Mouse (Mus musculus) adrenal gland, adult 2 months (tissue): ENCODE data around the gene Plekha8. TPM values are rescaled to one million over a fixed set of nuclear protein-coding genes. Genes with fewer than 3 reads are reported as not detected.

Experiments
- DNase-seq: peaks from one replicate; pipeline ENCODE4 v3.0.0; 2021
- polyA plus RNA-seq: library from polyadenylated mRNA; depleted of rRNA; stranded (reverse); fragments of >200 nt; gene quantifications from 2 replicates; pipeline ENCODE4 v1.2.3, GENCODE M21; 2012
- total RNA-seq, 2 experiments: library from RNA; stranded (reverse); gene quantifications; 2 replicates each; pipeline ENCODE4 v1.2.3; 2021

Gene Plekha8
- total and polyA plus RNA-seq, 3 experiments: 2.6 to 18.0 (median 17.8) TPM

DNA sequence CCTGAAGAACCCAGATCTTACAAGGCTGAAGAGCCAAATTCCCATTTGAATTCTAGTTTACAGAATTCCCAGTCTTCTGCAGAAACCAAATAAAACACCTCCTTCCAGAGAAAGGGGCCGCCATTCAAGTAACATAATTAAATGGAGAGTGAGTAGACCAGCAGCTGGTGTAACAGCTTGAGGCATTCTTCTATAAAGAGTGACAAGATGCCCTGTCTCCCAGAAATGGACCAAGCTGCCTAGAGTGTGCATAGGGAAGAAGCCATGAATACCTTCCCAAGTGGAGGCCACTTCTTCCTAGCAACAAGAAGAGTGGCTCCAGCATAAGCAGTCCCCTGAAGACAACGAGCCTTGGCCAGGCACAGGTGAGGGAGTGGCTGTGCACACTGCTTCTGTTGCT, 47.0 kb downstream of the Plekha8 start:
- DNase-seq: no peak

DNA sequence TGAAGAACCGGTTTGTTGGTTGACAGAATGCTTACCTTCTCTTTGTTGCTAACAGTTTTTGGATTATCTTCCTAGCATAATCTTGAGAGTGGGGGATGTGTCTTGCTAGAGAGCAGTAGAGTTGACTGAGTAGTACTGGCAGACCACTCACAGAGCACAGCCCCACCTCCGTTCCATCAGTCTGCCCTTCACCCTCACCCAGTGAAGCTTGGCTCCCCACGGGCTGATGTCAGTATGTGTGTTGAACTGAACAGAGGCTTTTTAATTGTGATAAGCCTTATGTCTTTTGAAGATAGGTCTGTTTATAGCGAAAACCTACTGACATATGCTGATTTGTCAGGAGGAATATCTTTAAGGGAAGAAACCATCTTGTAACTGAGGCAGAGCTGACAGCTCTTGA, 48.3 kb downstream of the Plekha8 start:
- DNase-seq: no peak

DNA sequence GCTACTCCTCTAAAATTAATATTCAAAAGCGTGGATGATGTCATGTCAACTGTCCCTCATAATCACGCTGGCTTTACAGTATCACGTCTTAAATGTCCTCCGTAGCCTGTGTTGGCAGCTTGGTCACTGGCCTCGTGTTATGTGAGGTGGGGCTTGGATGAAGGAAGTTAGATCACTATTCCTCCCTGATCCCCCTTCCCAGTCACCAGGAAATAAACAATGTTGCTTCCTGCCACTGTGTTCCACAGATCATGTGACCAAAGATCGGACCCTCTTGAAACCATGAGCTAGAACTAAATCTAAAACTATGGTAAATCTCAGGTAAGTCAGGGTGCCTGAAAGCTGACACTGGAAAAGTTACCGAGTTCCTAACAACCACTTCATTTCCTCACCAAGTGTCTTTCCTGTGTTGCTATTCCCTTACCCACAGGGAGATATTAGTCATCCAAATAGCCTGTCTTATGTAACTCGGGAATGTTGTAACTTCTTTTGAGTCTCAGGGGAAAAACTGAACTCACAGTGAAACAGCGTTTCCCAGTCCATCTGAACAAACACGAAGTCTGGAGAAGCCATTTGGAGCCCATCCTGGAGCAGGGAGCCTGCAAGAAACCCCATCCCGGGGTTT, 60.7 kb downstream of the Plekha8 start:
- peak; percentile 44 for DNase-seq

DNA sequence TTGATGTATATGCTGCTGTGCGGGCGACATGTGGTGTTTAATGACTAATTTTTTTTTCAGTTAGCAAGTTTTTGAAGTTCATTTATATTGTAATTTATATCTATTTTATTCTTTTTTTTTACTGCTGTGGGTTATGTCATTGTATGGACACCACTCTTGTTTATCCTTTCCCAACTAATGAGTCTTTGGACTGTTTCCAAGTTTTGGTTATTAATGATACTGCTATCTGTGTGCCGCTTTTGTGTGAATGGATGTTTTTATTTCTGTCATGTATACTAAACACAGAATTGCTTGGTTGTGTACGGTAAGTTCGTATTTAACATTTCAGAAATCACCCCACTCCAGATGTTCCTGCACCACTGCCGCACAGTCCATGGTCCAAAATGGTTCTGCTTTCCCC, 63.0 kb downstream of the Plekha8 start:
- no peak for DNase-seq

DNA sequence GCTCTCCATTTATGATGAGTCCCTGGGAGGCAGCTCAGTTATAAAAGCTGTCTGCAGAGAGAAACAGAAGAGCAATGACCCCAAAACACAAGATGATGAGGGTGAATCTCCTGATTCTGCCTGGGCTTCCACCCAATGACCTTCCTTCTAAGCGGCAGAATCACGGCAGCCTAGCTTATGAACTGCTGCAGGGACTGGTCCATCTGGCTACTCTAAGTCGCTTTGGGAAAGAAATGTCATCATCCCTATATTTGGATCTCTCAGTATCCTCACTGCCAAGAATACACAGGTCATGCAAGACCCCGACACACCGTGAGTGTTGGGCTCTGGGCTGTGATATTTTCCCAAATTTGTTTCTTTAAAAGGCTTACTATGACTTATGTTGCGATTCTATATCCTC, 75.0 kb downstream of the Plekha8 start:
- DNase-seq: no peak

DNA sequence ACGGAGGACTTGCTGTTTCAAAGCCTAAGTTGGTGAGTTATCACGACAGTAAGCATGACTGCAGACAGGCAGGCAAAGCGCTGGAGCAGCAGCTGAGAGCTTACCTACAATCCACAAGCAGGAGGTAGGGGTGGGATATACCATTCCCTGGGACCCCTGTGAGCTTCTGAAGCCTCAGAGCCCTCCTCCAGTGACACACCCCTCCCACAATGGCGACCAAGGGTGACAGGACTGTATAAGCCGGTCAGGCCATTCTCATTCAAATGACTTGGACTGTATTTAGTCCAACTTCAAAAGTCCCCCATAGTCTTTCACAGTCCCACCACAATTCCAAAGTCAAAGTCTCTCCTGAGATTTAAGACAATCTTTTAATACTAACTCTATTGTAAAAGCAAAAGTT, 78.0 kb downstream of the Plekha8 start:
- no peak for DNase-seq

DNA sequence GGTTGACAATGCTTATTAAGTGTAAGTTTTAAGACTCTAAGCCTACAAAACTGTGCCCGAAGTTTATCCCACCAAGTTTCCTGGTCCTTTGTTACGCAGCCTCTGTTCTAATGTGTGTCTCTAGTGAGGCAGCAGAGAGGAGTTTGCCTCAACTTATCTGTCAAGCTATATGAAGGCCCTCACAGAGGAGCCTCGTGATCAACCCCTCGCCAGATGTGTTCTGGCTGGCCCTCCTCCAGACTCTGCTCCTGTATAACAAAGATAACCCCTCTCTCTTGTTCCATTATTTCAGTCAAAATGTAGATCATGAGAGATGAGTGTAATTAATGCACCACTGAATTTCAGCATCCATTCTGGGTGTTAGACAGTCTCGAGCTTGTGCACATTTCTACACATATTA, 84.8 kb downstream of the Plekha8 start:
- DNase-seq: no peak

DNA sequence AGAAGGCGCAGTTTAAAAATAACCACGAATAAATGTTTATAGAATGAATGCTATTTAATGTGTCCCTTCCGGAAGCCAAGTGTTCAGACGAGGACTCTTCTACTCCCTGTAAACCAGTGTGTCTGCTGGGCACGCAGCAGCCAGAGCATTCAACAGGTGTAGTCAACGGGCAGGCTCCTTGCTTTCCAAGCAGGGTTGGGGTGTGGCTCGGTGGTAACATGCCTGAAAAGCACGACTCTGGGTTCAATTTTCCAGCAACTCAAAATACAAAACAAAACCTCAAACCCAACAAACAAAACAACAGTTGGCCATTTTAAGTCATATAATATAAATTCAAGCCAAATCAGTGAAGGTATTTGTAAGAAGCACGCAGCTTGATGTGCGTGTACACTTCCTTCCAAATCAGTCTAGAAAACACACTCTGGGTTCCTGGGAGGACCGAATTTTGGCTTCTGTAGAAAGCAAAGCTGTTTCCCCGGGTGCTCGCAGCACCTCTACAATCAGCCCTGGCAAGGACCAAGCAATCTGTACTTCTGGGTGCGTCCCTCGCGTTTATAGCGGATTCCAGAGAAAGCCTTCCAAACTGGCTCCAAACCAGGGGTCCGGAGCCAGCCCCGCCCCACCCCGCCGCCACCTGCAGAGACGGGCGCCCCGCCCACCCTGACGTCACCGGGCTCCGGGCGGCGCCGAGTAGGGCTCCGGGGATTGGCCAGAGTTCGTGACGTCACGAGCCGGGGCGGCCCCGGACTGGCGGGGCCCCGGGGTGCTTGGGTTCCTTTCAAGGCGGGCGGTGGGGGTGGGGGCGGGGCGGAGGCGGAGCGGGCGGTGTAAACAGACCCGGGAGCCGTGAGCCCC, 86.2 kb downstream of the Plekha8 start, which contains the start of gene Mturn:
TSS of gene Mturn (plus strand) at position 734 of the 855 bp plus-strand sequence.
- peak; percentile 99 for DNase-seq

DNA sequence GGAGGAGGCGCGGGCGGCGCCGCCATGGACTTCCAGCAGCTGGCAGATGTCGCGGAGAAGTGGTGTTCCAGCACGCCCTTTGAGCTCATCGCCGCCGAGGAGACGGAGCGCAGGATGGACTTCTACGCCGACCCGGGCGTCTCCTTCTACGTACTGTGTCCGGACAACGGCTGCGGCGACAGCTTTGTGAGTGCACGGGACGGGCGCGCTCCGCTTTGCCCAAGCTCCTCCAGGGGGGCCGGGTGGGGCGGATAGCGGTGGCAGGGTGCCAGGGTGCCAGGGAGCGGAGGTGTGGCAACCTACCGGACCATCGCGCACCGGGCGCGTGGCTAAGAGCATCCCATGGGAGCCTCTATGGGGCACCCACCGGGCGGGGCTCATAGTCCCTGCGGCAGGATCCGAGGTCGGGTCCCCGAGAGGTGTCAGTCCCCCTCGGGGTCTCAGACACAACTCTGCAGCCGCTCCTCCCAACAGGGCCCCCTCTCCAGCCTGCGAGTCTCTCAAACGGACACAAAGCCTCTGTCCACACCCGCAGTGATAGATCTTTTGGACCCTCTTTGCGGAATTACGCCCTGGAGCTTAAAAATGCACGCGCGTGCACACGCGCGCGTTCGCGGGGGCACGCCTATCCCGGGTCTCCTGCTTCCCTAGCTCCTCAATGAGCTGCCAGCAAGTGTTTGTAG, 87.0 kb downstream of the Plekha8 start:
- no peak for DNase-seq

DNA sequence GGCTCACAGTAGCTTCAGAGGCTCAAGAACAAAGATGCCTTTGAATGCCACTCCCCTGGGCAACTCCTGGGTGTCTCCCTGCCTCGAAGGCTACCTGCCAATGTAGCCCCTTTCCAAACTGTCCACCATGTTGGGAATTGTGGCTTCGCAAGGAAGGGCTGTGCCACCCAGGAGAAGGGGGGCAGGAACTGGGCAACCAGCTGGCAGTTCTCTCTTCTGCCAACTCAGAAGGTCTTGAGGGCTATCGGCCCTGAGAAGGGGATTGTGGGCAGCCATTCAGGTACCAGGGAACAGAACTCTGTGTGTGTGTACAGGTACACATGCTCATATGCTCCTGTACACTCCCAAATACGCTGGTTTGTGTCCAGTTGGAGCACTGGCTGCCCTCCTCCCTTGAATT, 89.2 kb downstream of the Plekha8 start:
- DNase-seq: no peak

DNA sequence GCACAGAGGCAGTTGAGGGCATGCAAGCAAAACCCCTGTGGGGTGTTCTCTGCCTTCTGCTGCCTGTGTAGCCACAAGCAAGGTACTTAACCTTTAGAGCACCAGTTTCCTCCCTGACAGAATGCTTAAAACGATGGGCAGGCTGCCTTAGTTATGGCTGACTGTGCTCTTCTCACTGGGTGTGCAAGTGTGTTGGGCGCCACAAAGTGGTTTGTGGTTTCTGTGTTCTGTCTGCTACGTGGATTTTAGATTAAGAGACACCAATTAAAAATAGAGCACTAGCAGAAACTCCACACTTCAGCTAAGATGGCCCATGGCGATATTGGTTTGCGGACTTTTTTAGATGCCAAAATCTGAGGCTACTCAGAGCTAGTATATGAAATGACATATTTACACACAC, 90.2 kb downstream of the Plekha8 start:
- no peak for DNase-seq

DNA sequence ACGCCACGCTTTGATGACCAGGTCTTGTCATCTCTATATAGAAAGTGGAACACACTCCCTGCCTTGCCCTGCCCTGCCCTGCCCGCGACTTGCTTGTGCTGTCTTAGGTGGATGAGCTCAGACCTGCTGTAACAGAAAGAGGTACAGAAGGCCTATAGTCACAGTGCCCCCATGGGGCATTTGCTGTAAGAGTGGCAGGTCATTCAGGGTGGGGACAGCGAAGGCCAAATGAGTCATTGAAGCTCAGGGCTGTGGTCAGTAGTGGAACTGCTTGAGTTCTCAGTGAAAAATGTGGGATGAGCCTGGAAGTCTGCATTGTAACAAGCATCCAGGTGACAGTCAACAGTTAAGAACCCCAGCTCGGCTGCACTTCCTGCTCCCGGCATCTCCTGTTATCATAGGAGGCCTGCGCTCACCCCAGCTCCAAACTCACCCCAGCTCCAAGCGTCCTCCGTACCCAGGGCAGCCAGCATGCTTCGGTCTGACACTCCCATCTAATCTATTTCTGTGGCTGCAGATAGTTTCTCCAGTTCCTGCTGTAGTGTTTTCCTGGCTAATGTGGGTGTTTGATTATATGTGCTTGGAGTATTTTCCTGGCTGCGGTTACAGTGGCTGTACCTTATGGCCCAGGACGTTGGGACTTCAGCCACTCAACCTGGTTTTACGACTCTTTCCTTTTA, 90.9 kb downstream of the Plekha8 start:
- peak; percentile 72 for DNase-seq

DNA sequence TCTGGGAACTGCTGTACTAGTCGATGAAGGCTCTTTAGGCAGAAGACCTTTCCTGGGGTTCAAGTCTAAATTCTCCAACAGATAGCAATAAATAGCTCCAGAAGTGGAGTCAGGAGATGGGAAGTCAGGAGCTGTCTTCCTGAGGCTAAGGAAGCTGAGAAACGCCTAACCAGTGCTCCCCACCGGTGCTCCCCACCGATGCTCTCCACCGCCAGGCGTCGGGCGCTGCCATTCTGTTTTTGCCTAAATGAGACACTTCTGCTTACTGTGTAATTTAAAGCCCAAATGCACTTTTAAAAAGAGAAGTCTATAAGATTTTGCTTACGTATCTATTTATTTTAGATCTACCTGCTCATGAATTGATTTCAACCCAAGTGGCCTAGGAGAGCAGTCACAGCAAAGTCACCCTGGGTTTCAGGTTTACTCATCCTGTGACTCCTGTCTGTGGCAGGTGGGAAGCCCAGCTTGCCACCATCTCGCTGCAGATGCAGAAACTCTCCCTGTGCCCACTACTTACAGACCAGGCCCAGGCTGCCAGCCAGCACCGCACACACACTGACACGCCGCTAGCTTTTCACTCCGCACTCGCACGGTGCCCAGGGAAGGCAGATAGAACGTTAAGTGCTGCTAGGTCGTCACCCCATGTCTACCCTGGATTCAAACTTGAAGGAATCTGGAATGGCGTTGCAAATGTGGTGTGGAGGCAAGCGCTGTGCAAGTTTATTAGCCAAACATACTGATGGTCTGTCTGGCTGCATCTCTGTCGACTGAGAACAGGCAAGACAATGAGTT, 92.2 kb downstream of the Plekha8 start:
- no peak for DNase-seq

DNA sequence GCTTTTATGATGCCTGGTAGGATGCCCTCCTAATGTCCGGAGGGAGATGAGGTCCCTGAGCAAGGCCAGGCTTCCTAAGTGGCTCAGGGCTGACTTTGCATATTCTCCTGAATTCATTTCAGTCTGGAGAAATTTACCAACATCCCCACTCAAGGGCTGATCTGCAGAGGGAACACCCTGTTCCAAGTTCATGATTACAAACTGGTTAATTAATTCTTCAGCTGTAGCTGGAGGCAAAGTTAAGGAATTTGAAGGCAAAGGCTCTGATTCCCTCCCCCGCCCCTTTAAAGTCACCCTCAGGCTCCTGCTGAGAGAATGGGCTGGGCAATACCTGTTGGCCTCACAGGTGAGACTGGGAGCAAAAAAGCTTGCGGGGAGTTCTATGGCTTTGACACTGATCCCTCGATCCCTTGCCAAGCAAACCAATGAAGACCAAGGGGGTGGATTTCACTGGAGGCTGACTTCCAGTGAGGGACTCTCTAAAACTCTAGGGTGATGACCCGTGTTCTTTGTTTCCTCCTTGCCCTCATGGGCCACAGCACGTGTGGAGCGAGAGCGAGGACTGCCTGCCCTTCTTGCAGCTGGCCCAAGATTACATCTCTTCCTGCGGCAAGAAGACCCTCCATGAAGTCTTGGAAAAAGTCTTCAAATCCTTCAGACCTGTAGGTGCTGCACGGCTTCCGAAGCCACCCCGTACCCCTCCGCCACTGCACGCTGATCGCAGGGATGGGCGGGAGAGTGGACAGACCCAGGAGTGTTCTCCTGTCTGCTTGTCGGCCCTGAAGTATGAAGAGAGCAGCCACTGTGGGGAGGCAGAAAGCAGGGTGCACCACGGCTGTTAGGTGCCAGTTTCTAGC, 93.8 kb downstream of the Plekha8 start:
- no peak for DNase-seq

DNA sequence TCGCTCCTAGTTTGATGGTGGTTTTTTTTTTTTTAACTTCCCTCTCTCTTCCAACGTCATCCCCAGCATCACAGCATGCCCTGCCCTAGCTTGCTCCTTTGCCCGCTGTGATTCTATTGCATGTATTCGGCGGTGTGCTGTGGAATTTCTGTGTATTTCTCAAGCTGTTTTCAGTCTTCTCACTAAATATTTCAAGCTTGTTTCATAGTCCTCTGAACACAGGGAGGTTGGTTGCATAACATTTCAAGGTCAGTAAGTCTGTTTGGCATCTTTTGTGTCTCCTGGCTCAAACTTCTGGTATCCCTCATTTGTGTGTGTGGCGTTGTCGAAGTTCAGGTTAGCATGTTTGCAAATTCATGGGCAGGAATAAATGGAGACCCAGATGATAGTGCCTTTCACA, 94.8 kb downstream of the Plekha8 start:
- no peak for DNase-seq

DNA sequence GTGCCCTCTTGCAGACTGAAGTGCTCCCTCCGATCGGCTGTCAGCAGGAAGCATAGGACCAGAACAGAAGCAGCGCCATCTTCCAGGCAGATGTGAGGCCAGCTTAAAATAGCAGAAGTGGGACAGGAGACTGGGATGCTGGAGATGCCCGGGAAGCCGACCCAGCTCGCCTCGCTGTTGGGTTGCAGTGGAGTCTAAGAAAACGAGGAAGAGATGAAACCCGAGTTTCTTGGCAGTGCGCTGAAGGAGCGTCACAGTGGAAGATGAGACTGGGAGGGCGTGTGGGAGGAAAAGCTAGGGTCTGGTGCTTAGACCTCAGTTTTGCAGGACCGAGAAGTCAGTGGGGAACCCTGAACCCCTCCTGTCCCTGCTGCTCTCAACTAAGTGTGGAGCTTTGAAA, 95.9 kb downstream of the Plekha8 start:
- no peak for DNase-seq

DNA sequence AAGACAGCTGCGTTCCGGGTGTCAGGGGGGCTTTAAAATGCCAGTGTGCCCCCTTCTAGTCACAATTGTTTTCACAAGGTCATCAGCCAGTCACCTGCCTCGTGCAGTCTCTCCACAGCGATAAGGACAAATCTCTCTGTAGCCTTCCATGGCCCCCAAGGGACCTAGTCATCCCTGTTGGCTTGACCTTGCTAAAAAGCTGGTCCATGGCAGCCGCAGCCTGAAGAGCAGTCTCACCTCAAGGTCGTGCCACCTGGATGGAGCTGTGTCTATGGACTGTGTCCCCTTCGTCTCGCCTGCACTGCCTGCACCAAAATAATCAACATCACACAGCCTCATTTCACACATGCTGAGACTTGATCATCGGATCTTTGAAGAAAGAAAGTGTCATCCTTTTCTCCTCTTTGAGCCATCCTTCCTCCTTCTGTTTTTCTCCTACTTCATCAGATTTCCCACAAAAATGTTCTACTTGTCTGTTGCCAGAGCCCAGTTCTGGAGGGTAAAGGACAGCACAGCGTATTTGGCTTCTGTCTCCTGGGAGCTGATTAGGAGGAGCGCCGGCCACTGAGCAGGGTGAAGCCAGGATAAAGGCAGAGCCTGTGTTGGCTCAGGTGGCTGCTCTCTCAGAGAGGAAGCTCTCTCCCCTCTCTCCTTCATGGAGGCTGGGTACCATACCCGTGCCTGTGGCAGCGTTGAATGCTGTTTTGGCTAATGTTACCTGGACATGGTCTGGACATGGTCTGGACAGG, 96.6 kb downstream of the Plekha8 start:
- DNase-seq: no peak

DNA sequence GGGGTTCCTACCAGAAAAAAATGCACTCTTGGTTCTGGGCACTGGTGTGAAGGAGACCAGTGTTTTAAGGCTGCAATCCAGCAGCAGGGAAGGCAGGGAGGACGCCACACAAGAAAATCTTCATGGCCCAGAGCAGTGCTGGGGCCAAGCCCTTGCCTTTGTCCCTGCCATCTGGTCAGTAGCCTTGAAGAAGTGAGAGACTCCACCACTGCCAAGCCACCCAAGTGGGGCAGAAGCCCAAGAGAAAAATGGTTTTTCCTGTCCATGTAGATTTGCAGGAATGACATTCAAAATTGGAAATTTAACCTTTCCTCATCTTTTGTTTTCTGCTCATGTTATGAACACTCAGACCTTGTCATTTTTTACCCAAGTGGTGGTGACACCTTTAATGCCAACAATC, 97.3 kb downstream of the Plekha8 start:
- no peak for DNase-seq

DNA sequence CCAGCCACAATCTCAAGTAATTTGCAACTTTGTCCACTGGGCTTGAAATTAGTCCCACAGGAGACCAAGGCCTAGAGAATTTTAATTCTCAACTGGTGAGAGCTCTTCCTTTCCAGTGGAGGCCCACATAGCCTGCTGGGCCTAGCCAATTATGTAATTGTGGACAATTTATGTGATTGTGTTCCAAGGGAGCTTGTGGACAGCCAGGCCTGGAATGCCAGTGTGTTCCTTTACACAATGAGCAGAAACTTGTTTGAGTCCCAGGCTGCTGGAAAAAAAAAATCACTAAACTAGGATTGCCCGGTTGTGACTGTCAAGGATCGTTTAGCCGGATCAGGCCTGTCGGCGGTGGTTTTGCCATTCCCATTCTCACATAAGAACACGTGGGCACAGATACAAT, 98.4 kb downstream of the Plekha8 start:
- DNase-seq: no peak
